ENCODE assay signal across 8 mouse cellular contexts in the genomic region with DNA sequence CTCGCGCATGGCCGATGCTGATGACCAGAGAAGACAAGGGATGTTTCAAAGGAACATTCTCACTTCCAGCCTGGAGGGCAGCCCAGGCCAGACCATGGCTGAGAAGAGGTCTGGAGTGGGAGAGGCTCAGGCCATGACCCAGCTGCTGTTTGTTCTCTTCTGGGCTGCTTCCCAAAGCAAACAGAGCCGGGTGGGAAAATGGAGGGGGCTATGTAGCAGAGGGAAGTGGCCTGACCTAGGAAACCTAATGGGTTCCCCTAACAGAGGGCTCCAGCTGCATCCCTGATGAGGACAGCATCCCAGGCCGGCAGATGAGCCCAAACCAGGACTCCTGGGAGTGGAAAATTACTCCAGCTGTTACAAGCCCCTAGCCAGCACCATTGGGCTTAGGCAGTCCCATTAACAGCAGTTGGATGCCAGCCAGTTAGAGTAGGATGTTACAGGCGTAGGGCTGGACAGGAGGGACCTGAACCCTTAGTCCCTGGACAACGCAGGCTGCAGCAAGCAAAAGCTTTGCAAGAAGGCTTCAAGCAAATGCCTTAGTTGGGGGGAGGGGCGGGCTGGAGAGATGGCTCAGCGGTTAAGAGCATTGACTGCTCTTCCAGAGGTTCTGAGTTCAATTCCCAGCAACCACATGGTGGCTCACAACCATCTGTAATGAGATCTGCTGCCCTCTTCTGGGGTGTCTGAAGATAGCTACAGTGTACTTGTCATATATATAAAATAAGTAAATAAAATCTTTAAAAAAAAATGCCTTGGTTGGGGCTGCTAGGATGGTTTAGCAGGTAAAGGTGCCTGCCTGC. TPM values are rescaled to one million over a fixed set of nuclear protein-coding genes. Genes with fewer than 3 reads are reported as not detected.
DNase-seq lines count a peak whose midpoint lies in the region; ATAC-seq and TF ChIP-seq lines count a peak whose summit lies in the region.

No protein-coding gene starts in this region.

- TF ChIP-seq CTCF in layer of hippocampus, adult 2 months (conservative IDR thresholded peaks at IDR 0.05), result peak; percentile 58

- H3K27me3 ChIP-seq in embryonic facial prominence, embryonic 15.5 days, result no peaks in the 10 kb centered on the region
- H3K27me3 ChIP-seq in hindbrain, embryonic 10.5 days (ENCODE audit: insufficient read depth, poor library complexity, severe bottlenecking), result peaks cover 31% of the 10 kb centered on the region
- 0 out of 2 replicates have a peak, but pooled peaks cover 4% of the 10 kb centered on the region for H3K27me3 ChIP-seq in limb, embryonic 13.5 days
- no peaks in the 10 kb centered on the region for H3K27me3 ChIP-seq in midbrain, embryonic 16.5 days (ENCODE audit: control insufficient read depth, insufficient read depth, low read depth, low read length)

- no peak overlapping the region for H3K9ac ChIP-seq in embryonic facial prominence, embryonic 15.5 days
- no peak overlapping the region for H3K9ac ChIP-seq in limb, embryonic 13.5 days
- no peak overlapping the region for H3K9ac ChIP-seq in midbrain, embryonic 16.5 days (ENCODE audit: low read depth, low read length)

- H3K4me1 ChIP-seq in embryonic facial prominence, embryonic 15.5 days, result peaks cover 88% of the 10 kb centered on the region
- peaks cover 76% of the 10 kb centered on the region for H3K4me1 ChIP-seq in hindbrain, embryonic 10.5 days (replicated peaks)
- peaks cover 45% of the 10 kb centered on the region for H3K4me1 ChIP-seq in limb, embryonic 13.5 days
- peaks cover 16% of the 10 kb centered on the region for H3K4me1 ChIP-seq in midbrain, embryonic 16.5 days (ENCODE audit: control insufficient read depth, insufficient read depth, low read length)

- H3K4me2 ChIP-seq in embryonic facial prominence, embryonic 15.5 days (replicated peaks), result 0 out of 2 replicates have a peak overlapping the region, but pooled peaks have one; percentile 12
- no peak overlapping the region for H3K4me2 ChIP-seq in limb, embryonic 13.5 days (replicated peaks)
- H3K4me2 ChIP-seq in midbrain, embryonic 16.5 days (ENCODE audit: low read length), result no peak overlapping the region

- no peaks in the 10 kb centered on the region for H3K36me3 ChIP-seq in embryonic facial prominence, embryonic 15.5 days
- H3K36me3 ChIP-seq in hindbrain, embryonic 10.5 days, result no peaks in the 10 kb centered on the region
- no peaks in the 10 kb centered on the region for H3K36me3 ChIP-seq in limb, embryonic 13.5 days
- H3K36me3 ChIP-seq in midbrain, embryonic 16.5 days (ENCODE audit: control insufficient read depth, insufficient read depth, low read length), result no peaks in the 10 kb centered on the region

- no peak for DNase-seq in layer of hippocampus, adult 2 months (ENCODE audit: low spot score in 2 of 2)
- DNase-seq in layer of hippocampus, postnatal 25 days (ENCODE audit: extremely low spot score in 1 of 2, low spot score in 1 of 2), result no peak
- peak; percentile 33 for DNase-seq in hindbrain, embryonic 10.5 days (ENCODE audit: low spot score)
- no peak for DNase-seq in retina, postnatal 1 day
- no peak for DNase-seq in T-cell, adult 2 months (ENCODE audit: low spot score)

- H3K27ac ChIP-seq in layer of hippocampus, adult 2 months, result peak overlapping the region; percentile 84
- peak overlapping the region; percentile 66 for H3K27ac ChIP-seq in embryonic facial prominence, embryonic 15.5 days (replicated peaks)
- peak overlapping the region; percentile 74 for H3K27ac ChIP-seq in hindbrain, embryonic 10.5 days
- peak overlapping the region; percentile 7; the same call in 1 of the 2 replicates for H3K27ac ChIP-seq in limb, embryonic 13.5 days
- H3K27ac ChIP-seq in midbrain, embryonic 16.5 days (ENCODE audit: low read length), result 0 out of 2 replicates have a peak overlapping the region, but pooled peaks have one; percentile 4

- H3K9me3 ChIP-seq in embryonic facial prominence, embryonic 15.5 days (replicated peaks), result no peaks in the 10 kb centered on the region
- no peaks in the 10 kb centered on the region for H3K9me3 ChIP-seq in hindbrain, embryonic 10.5 days
- no peaks in the 10 kb centered on the region for H3K9me3 ChIP-seq in limb, embryonic 13.5 days
- H3K9me3 ChIP-seq in midbrain, embryonic 16.5 days (replicated peaks; ENCODE audit: control insufficient read depth, low read length, poor library complexity, severe bottlenecking), result no peaks in the 10 kb centered on the region

- no peak for ATAC-seq in embryonic facial prominence, embryonic 15.5 days (ENCODE audit: insufficient number of reproducible peaks, low FRiP score, low TSS enrichment, low read depth)
- ATAC-seq in limb, embryonic 13.5 days (ENCODE audit: low FRiP score, low read depth), result peak; percentile 29; the same call in 1 of the 2 replicates
- peak; percentile 40; the same call in 1 of the 2 replicates for ATAC-seq in midbrain, embryonic 16.5 days

- 56% methylated on average over 9 of the region's 9 CpGs for WGBS in embryonic facial prominence, embryonic 15.5 days
- WGBS in hindbrain, embryonic 10.5 days, result 69% methylated on average over 9 of the region's 9 CpGs
- 67% methylated on average over 9 of the region's 9 CpGs for WGBS in limb, embryonic 13.5 days
- 60% methylated on average over 9 of the region's 9 CpGs for WGBS in midbrain, embryonic 16.5 days

- H3K4me3 ChIP-seq in layer of hippocampus, adult 2 months, result no peak overlapping the region
- no peak overlapping the region for H3K4me3 ChIP-seq in embryonic facial prominence, embryonic 15.5 days (replicated peaks)
- H3K4me3 ChIP-seq in hindbrain, embryonic 10.5 days, result 0 out of 2 replicates have a peak overlapping the region, but pooled peaks have one; percentile 12
- no peak overlapping the region for H3K4me3 ChIP-seq in limb, embryonic 13.5 days
- no peak overlapping the region for H3K4me3 ChIP-seq in midbrain, embryonic 16.5 days (ENCODE audit: low read depth, low read length)

RNA-seq across cellular contexts. Expression of gene Jup, which starts 6.3 kb away (rescaled TPM):
- total RNA-seq in layer of hippocampus, adult 2 months (2021), result 10 to 100 TPM; 34.1 to 35.6 TPM
- total RNA-seq in layer of hippocampus, postnatal 25 days (2021), result 10 to 100 TPM; 33.2 to 36.2 TPM
- polyA plus RNA-seq in embryonic facial prominence, embryonic 15.5 days (2015; fragmentation: Nextera tagmentation; extraction: Ambion mirVana), result 232 and 256 TPM in 2 replicates
- 45.0 and 53.6 TPM in 2 replicates for polyA plus RNA-seq in hindbrain, embryonic 10.5 days (2016; fragmentation: Nextera tagmentation; extraction: Ambion mirVana)
- polyA plus RNA-seq in limb, embryonic 13.5 days (2015; fragmentation: Nextera tagmentation; extraction: Ambion mirVana), result 62.7 and 73.6 TPM in 2 replicates
- polyA plus RNA-seq in midbrain, embryonic 16.5 days (2015; fragmentation: Nextera tagmentation; extraction: Ambion mirVana), result 99.7 and 109 TPM in 2 replicates

RNA-seq across cellular contexts. Expression of gene P3h4, which starts 23.4 kb away (rescaled TPM):
- total RNA-seq in layer of hippocampus, adult 2 months (2021), result 1 to 10 TPM; 9.4 to 9.5 TPM
- total RNA-seq in layer of hippocampus, postnatal 25 days (2021), result 1 to 10 TPM; 9.2 to 9.8 TPM
- 89.9 and 91.1 TPM in 2 replicates for polyA plus RNA-seq in embryonic facial prominence, embryonic 15.5 days (2015; fragmentation: Nextera tagmentation; extraction: Ambion mirVana)
- polyA plus RNA-seq in hindbrain, embryonic 10.5 days (2016; fragmentation: Nextera tagmentation; extraction: Ambion mirVana), result 27.0 and 27.8 TPM in 2 replicates
- polyA plus RNA-seq in limb, embryonic 13.5 days (2015; fragmentation: Nextera tagmentation; extraction: Ambion mirVana), result 77.1 and 81.9 TPM in 2 replicates
- 20.7 and 20.8 TPM in 2 replicates for polyA plus RNA-seq in midbrain, embryonic 16.5 days (2015; fragmentation: Nextera tagmentation; extraction: Ambion mirVana)

RNA-seq across cellular contexts. Expression of gene Fkbp10, which starts 24.2 kb away (rescaled TPM):
- 1 to 10 TPM; 4.4 to 5.8 TPM for total RNA-seq in layer of hippocampus, adult 2 months (2021)
- 1 to 10 TPM; 6.8 to 7.4 TPM for total RNA-seq in layer of hippocampus, postnatal 25 days (2021)
- 212 TPM in 2 replicates for polyA plus RNA-seq in embryonic facial prominence, embryonic 15.5 days (2015; fragmentation: Nextera tagmentation; extraction: Ambion mirVana)
- 51.0 and 52.0 TPM in 2 replicates for polyA plus RNA-seq in hindbrain, embryonic 10.5 days (2016; fragmentation: Nextera tagmentation; extraction: Ambion mirVana)
- polyA plus RNA-seq in limb, embryonic 13.5 days (2015; fragmentation: Nextera tagmentation; extraction: Ambion mirVana), result 169 and 170 TPM in 2 replicates
- polyA plus RNA-seq in midbrain, embryonic 16.5 days (2015; fragmentation: Nextera tagmentation; extraction: Ambion mirVana), result 19.3 and 19.6 TPM in 2 replicates

RNA-seq across cellular contexts. Expression of gene Hap1, which starts 35.4 kb away (rescaled TPM):
- total RNA-seq in layer of hippocampus, adult 2 months (2021), result 100 to 1,000 TPM; 169 to 174 TPM
- total RNA-seq in layer of hippocampus, postnatal 25 days (2021), result 100 to 1,000 TPM; 125 to 143 TPM
- 7.0 and 10.6 TPM in 2 replicates for polyA plus RNA-seq in embryonic facial prominence, embryonic 15.5 days (2015; fragmentation: Nextera tagmentation; extraction: Ambion mirVana)
- polyA plus RNA-seq in hindbrain, embryonic 10.5 days (2016; fragmentation: Nextera tagmentation; extraction: Ambion mirVana), result 33.2 and 37.7 TPM in 2 replicates
- 2.8 and 3.2 TPM in 2 replicates for polyA plus RNA-seq in limb, embryonic 13.5 days (2015; fragmentation: Nextera tagmentation; extraction: Ambion mirVana)
- polyA plus RNA-seq in midbrain, embryonic 16.5 days (2015; fragmentation: Nextera tagmentation; extraction: Ambion mirVana), result 417 and 440 TPM in 2 replicates

RNA-seq across cellular contexts. Expression of gene Nt5c3b, which starts 50.3 kb away (rescaled TPM):
- total RNA-seq in layer of hippocampus, adult 2 months (2021), result 10 to 100 TPM; 58.4 to 58.7 TPM
- 10 to 100 TPM; 50.2 to 52.4 TPM for total RNA-seq in layer of hippocampus, postnatal 25 days (2021)
- 134 and 135 TPM in 2 replicates for polyA plus RNA-seq in embryonic facial prominence, embryonic 15.5 days (2015; fragmentation: Nextera tagmentation; extraction: Ambion mirVana)
- 115 and 121 TPM in 2 replicates for polyA plus RNA-seq in hindbrain, embryonic 10.5 days (2016; fragmentation: Nextera tagmentation; extraction: Ambion mirVana)
- 176 and 181 TPM in 2 replicates for polyA plus RNA-seq in limb, embryonic 13.5 days (2015; fragmentation: Nextera tagmentation; extraction: Ambion mirVana)
- polyA plus RNA-seq in midbrain, embryonic 16.5 days (2015; fragmentation: Nextera tagmentation; extraction: Ambion mirVana), result 109 and 122 TPM in 2 replicates

Comparison
In these comparisons a context has a peak if more than half of its experiments do, and no peak if none do; other contexts are left out.
1. H3K27ac ChIP-seq: peak in every context shown above with its lines; median percentile 84 in layer of hippocampus, adult 2 months; 74 in hindbrain, embryonic 10.5 days; 66 in embryonic facial prominence, embryonic 15.5 days; 7 in limb, embryonic 13.5 days; 4 in midbrain, embryonic 16.5 days.